Mouse (Mus musculus) limb, embryonic 14.5 days (tissue): Measurements from ENCODE around the gene Ebf4. TPM values are rescaled to one million over a fixed set of nuclear protein-coding genes. Genes with fewer than 3 reads are reported as not detected.
A peak's percentile ranks its signal among the peaks of the same experiment; 100 is the strongest.

ENCODE experiments used
- ATAC-seq: fragments of 200-750 bp; cut with Nextera tagmentation; 2 replicates; pipeline ENCODE4 v1.8.0; 2017; ENCODE audit warnings: low read depth, moderate number of reproducible peaks, moderate TSS enrichment; ENCODE audit not compliant: low FRiP score
- DNase-seq: peaks from one replicate; pipeline ENCODE4 v3.0.0-alpha.2; 2015; ENCODE audit warnings: low spot score
- H3K27ac ChIP-seq: fragments of 300-500 bp; sonication (generic); replicated peaks from 2 replicates; pipeline ENCODE4 v1.5.1; 2014; ENCODE audit warnings: low read depth, mild to moderate bottlenecking, low read length, moderate library complexity, mixed read lengths
- H3K27me3 ChIP-seq: fragments of 300-500 bp; sonication (generic); 2 replicates; pipeline ENCODE4 v1.6.1; 2014; ENCODE audit warnings: low read length, mixed read lengths; ENCODE audit not compliant: control insufficient read depth, insufficient read depth
- H3K36me3 ChIP-seq: fragments of 300-500 bp; sonication (generic); 2 replicates; pipeline ENCODE4 v1.6.1; 2014; ENCODE audit warnings: mild to moderate bottlenecking, low read length, moderate library complexity, mixed read lengths; ENCODE audit not compliant: control insufficient read depth, insufficient read depth
- H3K4me1 ChIP-seq: fragments of 300-500 bp; sonication (generic); 2 replicates; pipeline ENCODE4 v1.6.1; 2014; ENCODE audit warnings: antibody characterized with exemption, low read length, mixed read lengths; ENCODE audit not compliant: control insufficient read depth, insufficient read depth
- H3K4me2 ChIP-seq: fragments of 300-500 bp; sonication (generic); replicated peaks from 2 replicates; pipeline ENCODE4 v1.6.1; 2014; ENCODE audit warnings: low read depth, mild to moderate bottlenecking, low read length, moderate library complexity; ENCODE audit not compliant: severe bottlenecking
- H3K4me3 ChIP-seq: fragments of 300-500 bp; sonication (generic); replicated peaks from 2 replicates; pipeline ENCODE4 v1.5.1; 2014; ENCODE audit warnings: low read length
- H3K9ac ChIP-seq: fragments of 300-500 bp; sonication (generic); 2 replicates; pipeline ENCODE4 v1.6.1; 2014; ENCODE audit warnings: mild to moderate bottlenecking, low read depth, low read length, moderate library complexity; ENCODE audit not compliant: severe bottlenecking
- H3K9me3 ChIP-seq: fragments of 300-500 bp; sonication (generic); 2 replicates; pipeline ENCODE4 v1.6.1; 2016; ENCODE audit warnings: low read length; ENCODE audit not compliant: control insufficient read depth
- POLR2A ChIP-seq: fragments of 200-500 bp; IDR thresholded peaks from 2 replicates; pipeline ENCODE4 v1.8.0; 2012; ENCODE audit warnings: inconsistent platforms, mild to moderate bottlenecking, moderate library complexity, borderline replicate concordance; ENCODE audit not compliant: insufficient read depth, insufficient read length; ENCODE audit errors: extremely low read depth
- WGBS: fragments of 180-500 bp; shearing (Covaris S2); extraction: QIAGEN DNeasy Blood & Tissue Kit; methylation state at CpG from one replicate; pipeline ENCODE4 v1.1.7; 2014; 5-methylcytosine and 5-hydroxymethylcytosine counted together
- polyA plus RNA-seq, 2 experiments: library from polyadenylated mRNA; depleted of rRNA in 1 of 2; stranded (reverse) in 1 of 2; unstranded in 1 of 2; fragments of >200 nt; fragmentation: Nextera tagmentation in 1 of 2; extraction: Ambion mirVana in 1 of 2; gene quantifications; 2 replicates each; pipeline versions ENCODE4 v1.2.1 to v1.2.3; 2012 to 2014

Gene Ebf4
- polyA plus RNA-seq, 2 experiments: 5.7 to 27.4 TPM

DNA sequence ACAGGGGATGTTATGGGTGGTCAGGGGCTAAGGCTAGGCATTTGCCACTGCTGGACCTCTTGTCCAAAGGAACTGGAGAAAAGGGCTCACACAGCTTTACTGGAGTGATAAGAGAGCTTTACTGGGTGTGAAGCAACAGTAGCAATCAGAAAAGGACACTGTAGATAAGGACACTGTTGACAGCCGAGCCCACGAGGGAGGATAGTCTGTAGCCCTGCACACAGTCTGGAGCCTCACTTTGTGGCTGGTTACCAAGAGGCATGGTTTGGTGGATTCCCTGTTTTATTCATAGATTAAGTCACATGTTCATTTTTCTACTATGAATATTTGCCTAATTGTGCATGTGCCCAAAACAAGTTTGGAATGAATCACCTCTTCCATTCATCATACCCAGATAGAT is 32.6 kb upstream of the Ebf4 start:
- ATAC-seq: no peak
- no peaks in the 10 kb centered on the region for H3K9me3 ChIP-seq
- no peak for DNase-seq
- H3K4me2 ChIP-seq: no peak overlapping the region
- 81% methylated on average over 2 of the region's 2 CpGs for WGBS
- H3K27ac ChIP-seq: no peak overlapping the region
- no peaks in the 10 kb centered on the region for H3K4me1 ChIP-seq
- H3K4me3 ChIP-seq: no peak overlapping the region
- no peak overlapping the region for H3K9ac ChIP-seq
- H3K36me3 ChIP-seq: no peaks in the 10 kb centered on the region
- no peaks in the 10 kb centered on the region for H3K27me3 ChIP-seq
- TF ChIP-seq POLR2A: no peak

DNA sequence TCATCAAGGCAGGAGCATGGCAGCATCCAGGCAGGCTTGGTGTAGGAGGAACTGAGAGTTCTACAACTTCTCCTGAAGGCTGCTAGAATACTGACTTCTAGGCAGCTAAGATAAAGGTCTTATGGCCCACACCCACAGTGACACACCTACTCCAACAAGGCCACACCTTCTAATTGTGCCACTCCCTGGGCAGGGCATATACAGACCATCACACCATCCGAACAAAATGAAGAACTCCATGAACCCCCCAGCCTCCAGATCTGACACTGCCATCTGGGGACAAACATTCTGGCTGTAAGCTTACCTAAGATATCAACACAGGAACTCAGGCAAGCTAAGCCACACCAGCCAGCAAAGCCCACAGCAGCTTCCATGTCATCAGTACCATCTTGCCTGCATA is 29.4 kb upstream of the Ebf4 start:
- no peaks in the 10 kb centered on the region for H3K4me1 ChIP-seq
- DNase-seq (no peak), ATAC-seq (no peak)
- H3K27me3 ChIP-seq: no peaks in the 10 kb centered on the region
- no peaks in the 10 kb centered on the region for H3K36me3 ChIP-seq
- no peak overlapping the region for H3K4me3 ChIP-seq
- TF ChIP-seq POLR2A: no peak
- no peaks in the 10 kb centered on the region for H3K9me3 ChIP-seq
- H3K4me2 ChIP-seq: no peak overlapping the region
- 91% methylated on average over 1 of the region's 1 CpGs for WGBS
- H3K9ac ChIP-seq: no peak overlapping the region
- H3K27ac ChIP-seq: no peak overlapping the region

DNA sequence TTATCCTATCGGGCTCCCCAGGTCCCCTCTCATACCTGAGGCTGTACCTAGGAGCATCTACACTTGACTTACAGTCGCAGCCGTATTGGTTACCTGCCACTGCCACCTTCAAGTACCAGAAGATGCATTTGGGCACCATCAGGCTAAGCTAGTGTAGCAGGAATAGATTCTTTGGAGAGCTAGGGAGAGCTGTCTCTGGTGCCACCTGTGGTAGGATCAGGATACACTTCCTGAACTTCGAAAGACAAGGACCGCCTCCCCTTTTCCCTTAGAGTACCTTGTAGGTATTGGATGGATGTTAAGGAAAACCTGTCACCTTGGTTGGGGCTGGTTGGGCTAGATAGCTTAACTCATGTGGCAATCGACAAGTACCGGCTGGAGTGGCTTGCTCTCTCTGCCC is 26.9 kb upstream of the Ebf4 start:
- Histone ChIP-seq H3K4me3 (no peak overlapping the region), H3K27ac (no peak overlapping the region), H3K9me3 (no peaks in the 10 kb centered on the region), H3K27me3 (no peaks in the 10 kb centered on the region), H3K4me1 (no peaks in the 10 kb centered on the region), H3K36me3 (no peaks in the 10 kb centered on the region), H3K4me2 (no peak overlapping the region), H3K9ac (no peak overlapping the region)
- ATAC-seq (no peak), DNase-seq (no peak)
- 69% methylated on average over 7 of the region's 7 CpGs for WGBS
- TF ChIP-seq POLR2A: no peak

DNA sequence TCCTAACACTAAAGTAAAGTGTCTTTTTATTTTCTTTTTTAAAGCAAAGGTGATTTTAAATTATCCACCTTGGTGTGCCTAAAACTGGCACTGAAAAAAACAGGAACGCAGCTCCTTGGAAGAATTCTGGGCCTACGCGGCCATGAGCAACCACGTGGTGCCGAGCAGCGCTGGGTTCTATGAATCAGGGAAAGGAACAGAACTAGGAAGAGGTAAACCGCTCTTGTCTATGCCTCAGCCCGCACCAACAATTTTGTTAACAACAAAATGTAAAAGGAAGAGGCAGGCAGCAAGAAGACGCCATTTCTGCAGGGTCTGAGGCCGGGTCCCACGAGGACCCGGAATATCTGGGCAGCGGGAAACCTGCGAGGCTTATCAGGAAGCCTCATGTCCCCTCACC is 21.2 kb upstream of the Ebf4 start:
- H3K27me3 ChIP-seq: no peaks in the 10 kb centered on the region
- ATAC-seq: peak; percentile 14
- H3K27ac ChIP-seq: peak overlapping the region; percentile 70
- peak overlapping the region; percentile 81 for H3K9ac ChIP-seq
- DNase-seq: peak; percentile 15
- TF ChIP-seq POLR2A: no peak
- peak overlapping the region; percentile 90 for H3K4me2 ChIP-seq
- H3K4me3 ChIP-seq: peak overlapping the region; percentile 75
- 2% methylated on average over 14 of the region's 14 CpGs for WGBS
- H3K36me3 ChIP-seq: peaks cover 34% of the 10 kb centered on the region
- peaks cover 7% of the 10 kb centered on the region for H3K4me1 ChIP-seq
- no peaks in the 10 kb centered on the region for H3K9me3 ChIP-seq

DNA sequence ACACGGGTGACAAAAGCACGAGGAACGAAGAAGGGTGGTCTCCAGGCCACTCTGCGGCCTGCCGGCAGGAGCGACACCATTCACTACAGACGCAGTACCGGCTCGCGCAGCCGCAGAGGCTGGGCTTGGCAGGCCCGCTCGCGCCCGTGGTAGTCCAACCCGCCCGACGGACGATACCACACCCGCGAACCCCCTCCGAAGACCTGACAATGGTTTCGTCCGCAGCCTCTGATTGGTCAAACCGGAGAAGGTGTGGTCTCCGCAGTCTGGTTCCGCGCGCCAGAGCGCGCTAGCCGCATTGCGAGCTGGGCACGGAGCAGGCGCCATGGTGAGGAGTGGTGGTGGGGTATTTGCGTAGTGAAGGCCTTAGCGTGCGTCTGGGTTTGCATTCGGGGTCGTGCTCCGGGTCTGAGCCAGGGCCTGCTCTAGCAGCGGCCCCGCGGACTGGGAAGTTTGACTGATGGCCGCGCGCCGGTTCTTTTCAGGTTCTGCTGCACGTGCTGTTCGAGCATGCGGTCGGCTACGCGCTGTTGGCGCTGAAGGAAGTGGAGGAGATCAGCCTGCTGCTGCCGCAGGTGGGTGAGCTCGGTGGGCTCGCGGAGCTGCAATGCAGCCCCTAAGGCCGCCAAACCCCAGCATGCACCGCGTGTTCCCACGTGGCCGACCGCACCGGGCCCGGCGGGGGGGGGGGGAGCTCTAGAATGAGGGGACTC is 20.7 kb upstream of the Ebf4 start, which contains the start of gene Nop56:
Gene Nop56 (plus strand): TSS at position 282 of the 713 bp plus-strand sequence.
- Histone ChIP-seq H3K4me3 (peak within 1 kb of the TSS; percentile 75), H3K9ac (peak within 1 kb of the TSS; percentile 84), H3K4me1 (peaks cover 7% of the 10 kb centered on the region), H3K36me3 (peaks cover 37% of the 10 kb centered on the region), H3K9me3 (no peaks in the 10 kb centered on the region), H3K27ac (peak within 1 kb of the TSS; percentile 88), H3K4me2 (peak within 1 kb of the TSS; percentile 90), H3K27me3 (no peaks in the 10 kb centered on the region)
- peak; percentile 99 for DNase-seq
- peak; percentile 99; the same call in 1 of the 2 replicates for TF ChIP-seq POLR2A
- under 1% methylated on average over 66 of the region's 68 CpGs for WGBS
- ATAC-seq: peak; percentile 97
